Mouse (Mus musculus) ES-Bruce4 (cell line): ENCODE results near the gene Bad.

Experiments
- CTCF ChIP-seq: IDR thresholded peaks from one replicate; pipeline ENCODE4 v1.8.1; 2011; ENCODE audit warnings: low read depth, low read length
- POLR2A ChIP-seq: IDR thresholded peaks from one replicate; pipeline ENCODE4 v1.8.1; 2011; ENCODE audit warnings: low read length; ENCODE audit not compliant: insufficient read depth

DNA sequence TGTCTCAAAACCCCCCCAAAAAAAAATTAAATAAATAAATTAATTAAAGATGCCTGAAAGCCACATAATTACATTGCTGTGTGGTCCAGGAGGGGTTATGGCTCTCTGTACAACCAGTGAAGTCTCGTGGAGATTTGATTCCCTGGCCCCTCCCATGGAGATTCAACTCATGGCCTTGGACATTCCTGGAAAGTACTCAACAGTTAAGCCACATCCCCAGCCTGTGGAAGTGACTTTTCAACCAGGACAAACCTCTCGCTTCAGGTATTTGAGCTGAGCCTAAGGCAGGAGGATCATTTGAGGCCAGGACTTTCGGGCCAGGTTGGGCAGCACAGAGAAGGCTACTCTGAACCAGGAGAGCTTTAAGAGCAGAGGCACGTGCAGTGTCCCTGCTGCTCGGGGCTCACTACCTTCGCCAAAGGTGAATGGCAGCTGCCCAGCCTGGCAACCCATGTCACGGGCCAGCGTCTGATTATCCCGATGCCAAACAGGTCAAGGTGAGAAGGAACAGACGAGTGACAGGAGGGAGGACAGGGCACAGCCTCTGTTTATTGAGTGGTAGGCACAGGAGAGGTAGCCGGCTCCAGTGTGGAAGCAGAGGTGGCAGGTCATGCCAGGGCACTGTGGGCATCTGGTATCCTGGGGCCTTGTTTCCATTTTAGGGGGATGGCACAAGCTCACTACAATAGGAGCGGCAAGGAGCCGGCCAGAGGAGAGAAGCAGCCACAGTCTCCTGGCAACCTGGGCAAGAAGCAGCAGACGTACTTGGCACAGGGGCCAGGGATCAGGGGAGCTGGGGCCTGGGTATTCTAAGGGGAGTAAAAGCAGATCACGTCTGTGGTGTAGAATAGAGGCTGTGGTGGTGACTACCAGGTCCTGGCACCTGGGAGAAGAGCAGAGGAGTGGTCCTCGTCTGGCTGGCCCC is 3.9 kb upstream of the Bad start:
- TF ChIP-seq CTCF (no peak), POLR2A (no peak)
